Mouse (Mus musculus): ENCODE measurements around the gene Ceacam3.
"Not testable (repeated sequence)": the region's sequence is repeated elsewhere in the genome, so short reads cannot be mapped to it uniquely, and the experiment has no call there.

Ceacam3 gene

DNA sequence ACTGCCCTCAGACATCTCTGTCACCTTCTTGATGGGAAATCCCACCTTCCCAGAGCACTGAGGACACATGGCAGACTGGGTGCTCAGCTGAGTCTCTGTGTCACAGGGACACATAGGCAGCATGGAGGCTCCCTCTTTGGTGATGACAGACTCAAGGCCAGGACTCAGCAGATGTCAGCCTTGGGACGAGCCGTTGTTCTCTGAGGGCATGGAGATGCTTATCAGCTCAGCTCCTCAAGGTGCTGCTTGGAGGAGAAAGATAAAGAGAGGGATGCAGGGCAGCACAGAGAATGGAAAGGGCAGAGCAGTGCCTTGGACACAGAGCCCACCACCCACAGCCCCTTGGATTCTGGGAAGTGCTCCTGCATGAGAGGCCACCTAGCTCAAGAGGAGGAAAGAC is at the start of gene Ceacam3:
Gene Ceacam3, plus strand, starts transcription at position 352 of the 400 bp plus-strand sequence.
- no peak for DNase-seq (ENCODE audit: low read depth, low spot score)

DNA sequence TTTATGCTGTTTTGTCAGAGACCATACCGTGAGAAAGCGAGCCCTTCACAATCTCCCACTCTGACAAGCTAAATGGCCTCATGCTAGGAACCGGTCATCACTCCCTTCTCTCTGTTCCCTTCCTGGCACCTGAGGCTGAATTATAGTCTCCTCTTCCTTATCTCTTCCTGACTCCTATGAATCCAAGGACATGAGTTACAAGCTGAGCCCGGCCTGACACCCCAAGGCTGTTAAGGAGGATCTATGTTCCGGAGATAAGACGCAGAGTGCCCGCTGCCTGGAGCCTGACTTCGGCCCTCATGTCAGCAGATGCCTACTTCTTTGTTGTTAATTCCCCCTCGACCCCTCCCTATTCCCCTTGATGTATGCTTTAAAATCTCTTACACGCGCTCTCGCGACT is 48.5 kb upstream of the Ceacam3 start:
- not testable (repeated sequence) for DNase-seq (ENCODE audit: low read depth, low spot score)

DNA sequence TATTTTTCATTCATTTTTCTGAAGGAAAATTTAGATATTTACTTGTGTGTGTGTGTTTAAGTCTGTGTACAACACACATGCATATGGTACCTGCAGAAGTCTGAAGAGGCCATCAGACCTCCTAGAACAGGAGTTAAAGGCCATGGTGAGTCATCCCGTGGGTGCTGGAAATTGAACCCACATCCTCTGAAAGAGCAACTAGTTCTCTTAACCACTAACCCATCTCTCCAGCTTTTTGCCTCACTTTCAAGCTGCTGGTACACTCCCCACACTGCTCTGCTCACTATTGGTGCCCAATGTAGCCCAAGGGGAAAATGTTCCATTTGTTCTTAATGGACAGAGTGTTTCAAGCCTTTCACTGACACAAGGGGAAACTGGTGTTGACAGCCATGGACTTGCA is 14.8 kb upstream of the Ceacam3 start:
- no peak for DNase-seq (ENCODE audit: low read depth, low spot score)

DNA sequence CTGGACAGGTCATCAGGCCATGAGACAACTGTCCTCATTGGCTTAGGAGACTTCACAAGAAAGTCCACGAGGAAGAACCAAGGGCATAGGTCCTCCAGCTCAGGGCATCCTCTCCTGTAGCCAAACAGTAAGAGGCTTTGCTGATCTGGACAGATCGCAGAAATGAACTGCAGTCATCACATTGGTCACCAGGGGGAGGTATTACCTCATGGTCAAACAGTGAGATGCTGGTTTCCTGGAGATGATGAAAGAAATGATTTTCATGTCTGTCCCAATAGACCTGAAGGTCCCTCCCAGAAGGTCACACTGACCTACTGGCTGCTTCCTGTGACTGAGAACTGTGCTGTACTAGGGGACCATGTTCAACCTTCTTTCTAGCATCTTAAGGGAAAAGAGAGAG is 5.6 kb downstream of the Ceacam3 start:
- no peak for DNase-seq (ENCODE audit: low read depth, low spot score)

DNA sequence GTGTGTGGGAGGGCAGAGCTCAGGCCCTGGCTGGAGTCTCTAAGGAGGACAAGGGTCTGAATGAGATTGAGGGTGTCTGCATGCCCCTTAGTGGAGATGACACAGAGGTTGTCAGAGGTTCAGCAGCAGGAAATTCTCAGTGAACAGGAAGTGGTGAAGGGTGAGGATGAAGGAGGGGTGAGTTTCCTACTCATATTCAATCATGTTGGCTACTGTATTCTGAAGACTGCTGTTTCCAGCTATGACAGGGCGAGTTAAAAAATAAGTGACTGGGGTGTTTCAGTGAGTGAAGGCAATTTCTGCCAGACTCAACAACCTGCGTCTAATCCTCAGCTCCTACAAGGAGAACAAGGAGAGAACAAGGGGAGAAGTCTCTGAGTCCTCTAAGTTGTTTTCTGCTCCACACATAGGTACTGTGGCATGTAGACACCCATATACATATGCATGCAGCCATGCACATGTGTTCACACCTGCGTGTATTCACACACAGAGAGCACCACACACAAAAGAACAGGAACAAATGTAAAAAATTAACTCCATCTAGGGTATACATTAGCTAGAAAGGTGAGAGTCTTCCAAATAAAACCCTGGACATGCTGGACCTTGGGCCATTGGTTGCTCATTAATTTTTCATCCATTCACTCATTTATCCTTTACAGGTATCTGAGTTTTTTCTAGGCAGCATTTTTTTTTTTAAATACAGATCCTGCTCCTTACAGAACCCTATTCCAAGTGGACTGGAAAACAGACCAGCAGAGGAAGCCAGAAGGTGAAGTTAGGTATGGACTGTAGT is 7.0 kb downstream of the Ceacam3 start:
- DNase-seq (ENCODE audit: low read depth, low spot score): no peak

DNA sequence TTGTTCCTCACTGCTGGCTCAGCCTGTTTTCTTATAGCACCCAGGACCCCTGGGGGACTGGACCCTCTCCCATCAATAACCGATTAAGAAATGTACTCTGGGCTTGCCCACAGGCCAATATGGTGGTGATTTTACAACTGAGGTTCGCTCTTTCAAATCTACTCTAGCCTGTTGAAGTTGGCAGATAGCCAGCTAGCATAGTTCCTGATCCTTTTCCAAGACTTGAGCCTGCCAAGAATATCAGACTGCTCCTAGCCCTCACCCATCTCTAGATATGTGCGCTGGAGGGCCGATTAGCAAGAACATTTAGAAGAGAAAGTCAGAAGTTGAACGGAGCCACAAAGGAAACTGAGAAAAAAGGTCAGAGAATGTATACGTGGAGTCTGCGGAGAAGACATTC is 8.9 kb downstream of the Ceacam3 start:
- no peak for DNase-seq (ENCODE audit: low read depth, low spot score)

DNA sequence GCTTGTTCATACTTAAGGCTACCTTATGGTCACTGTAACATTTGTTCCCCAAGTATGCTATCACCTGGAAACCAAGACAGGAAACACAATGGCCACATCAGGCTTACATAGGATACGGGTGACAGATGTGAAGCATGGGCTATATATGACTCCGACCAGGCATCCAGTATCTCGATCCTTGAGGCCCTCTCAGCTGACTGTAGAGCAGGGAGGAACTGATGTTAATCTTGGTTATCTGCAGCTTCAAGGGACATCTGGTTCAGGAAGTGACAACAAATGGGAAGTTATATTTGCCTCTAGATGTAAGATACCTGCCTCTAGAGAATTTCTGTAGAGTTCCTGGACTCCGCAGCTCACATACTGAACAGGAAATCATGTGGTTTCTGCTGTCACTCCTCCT is 21.7 kb downstream of the Ceacam3 start:
- no peak for DNase-seq (ENCODE audit: low read depth, low spot score)

DNA sequence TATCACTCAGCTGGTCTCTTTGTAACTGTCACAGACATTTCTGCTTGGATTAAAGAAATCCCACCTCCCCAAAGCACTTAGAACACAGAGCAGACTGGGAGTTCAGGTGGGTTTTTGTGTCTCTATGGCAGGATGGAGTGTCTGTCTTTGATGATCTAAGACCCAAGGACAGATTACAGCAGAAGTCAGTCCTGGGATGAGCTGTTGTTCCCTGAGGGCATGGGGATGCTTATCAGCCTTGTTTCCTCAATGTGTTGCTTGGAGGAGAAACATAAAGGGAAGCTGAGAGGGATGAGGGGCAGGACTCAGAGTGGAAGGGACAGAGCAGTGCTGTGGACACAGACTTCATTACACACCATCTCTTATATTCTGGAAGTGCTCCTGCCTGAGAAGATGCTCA is 53.1 kb downstream of the Ceacam3 start, which contains the start of gene Psg29:
Gene Psg29, plus strand, starts transcription at position 301 of the 400 bp plus-strand sequence.
- DNase-seq (ENCODE audit: low read depth, low spot score): no peak

DNA sequence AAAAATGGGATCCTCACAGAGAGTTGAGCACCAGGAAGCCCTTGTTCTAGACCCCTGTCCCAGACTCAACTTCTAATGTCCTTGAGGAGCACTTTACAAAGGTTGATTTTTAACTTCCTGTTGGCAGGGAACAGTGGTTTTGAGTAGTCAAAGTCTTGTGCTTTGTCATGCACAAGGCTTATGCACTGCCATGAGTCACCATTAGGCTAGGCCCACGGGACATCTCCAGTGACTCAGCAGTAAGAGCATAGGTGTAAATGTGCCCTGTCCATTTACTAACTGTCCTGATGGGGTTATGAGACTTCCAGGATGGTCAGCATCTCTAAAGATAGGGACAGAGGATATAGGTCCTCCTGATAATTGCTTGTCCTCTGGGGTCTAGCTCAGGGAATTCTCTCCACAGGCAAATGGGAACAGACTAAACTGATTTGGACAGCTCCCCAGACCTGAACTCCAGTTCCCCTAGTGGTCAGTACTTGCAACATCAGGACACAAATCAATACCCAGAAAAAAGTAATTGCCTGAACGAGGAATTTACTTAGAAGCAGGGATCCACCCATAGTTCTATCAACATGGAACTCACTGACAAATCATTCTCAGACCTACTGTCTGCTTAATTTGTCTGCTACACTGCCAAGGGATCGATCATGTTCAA is 55.6 kb downstream of the Ceacam3 start:
- no peak for DNase-seq (ENCODE audit: low read depth, low spot score)

All from c-Kit-negative CD71-positive TER-119-positive erythroid progenitor cells, embryonic 14.5 days (primary cell).